Mouse (Mus musculus): ENCODE measurements around the gene Aldh16a1. TPM values are rescaled to one million over a fixed set of nuclear protein-coding genes. Genes with fewer than 3 reads are reported as not detected.
A peak's percentile ranks its signal among the peaks of the same experiment; 100 is the strongest.

Gene Aldh16a1
- total and polyA plus RNA-seq, 2 experiments from 2014 or later, result 12.9 to 22.0 TPM

DNA sequence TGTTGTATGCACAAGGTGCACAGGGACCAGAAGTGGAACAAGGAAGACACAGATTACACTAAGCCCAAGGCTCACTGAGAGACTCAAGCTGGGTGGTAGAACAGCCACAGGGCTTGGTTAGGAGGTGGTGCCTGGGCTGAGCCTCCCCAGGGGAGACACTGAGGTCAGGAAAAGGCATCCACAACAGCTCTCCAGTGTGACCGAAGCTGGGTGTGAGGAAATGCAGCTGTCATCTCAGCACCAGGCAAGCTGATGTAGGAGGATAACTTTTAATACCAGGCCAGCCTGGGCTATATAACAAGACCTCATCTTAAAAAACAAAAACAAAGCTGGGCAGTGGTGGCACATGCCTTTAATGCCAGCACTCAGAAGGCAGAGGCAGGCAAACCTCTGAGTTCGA lies 36.8 kb upstream of the Aldh16a1 start:
- Histone ChIP-seq H3K27me3 (ENCODE audit: insufficient read depth, low read length) (no peaks in the 10 kb centered on the region), H3K27ac (ENCODE audit: low read depth, low read length) (no peak overlapping the region), H3K4me2 (ENCODE audit: low read depth, low read length, poor library complexity, severe bottlenecking) (no peak overlapping the region), H3K4me3 (ENCODE audit: low read depth, low read length) (no peak overlapping the region), H3K9ac (replicated peaks; ENCODE audit: low read length, poor library complexity, severe bottlenecking) (no peak overlapping the region), H3K4me1 (ENCODE audit: insufficient read depth, low read length) (no peaks in the 10 kb centered on the region), H3K36me3 (ENCODE audit: insufficient read depth, low read length) (no peaks in the 10 kb centered on the region), H3K9me3 (ENCODE audit: low read length) (no peaks in the 10 kb centered on the region)
- no peak for DNase-seq (ENCODE audit: low spot score)
- 88% methylated on average over 2 of the region's 2 CpGs for WGBS
- ATAC-seq (ENCODE audit: low FRiP score), result no peak
- no peak for TF ChIP-seq CTCF (IDR thresholded peaks at IDR 0.05)

DNA sequence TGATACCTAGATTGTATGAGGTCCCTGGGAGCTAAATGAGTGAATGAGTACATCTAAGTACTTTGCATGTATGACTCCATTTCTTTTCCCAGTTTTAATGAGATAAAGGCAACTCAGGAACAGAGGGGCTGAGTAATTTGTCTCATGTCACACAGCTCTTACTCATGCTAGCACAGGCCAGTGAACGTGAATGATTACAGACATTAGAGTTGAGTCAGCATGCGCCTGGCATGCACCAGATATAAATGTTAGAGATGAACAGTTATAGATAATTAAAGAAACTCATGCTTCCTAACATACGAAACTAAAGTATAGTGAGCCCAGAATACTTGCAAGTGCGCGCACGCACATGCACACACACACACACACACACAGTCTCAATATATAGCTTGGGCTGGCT lies 35.8 kb upstream of the Aldh16a1 start:
- no peaks in the 10 kb centered on the region for H3K4me1 ChIP-seq (ENCODE audit: insufficient read depth, low read length)
- H3K27ac ChIP-seq (ENCODE audit: low read depth, low read length), result no peak overlapping the region
- TF ChIP-seq CTCF (IDR thresholded peaks at IDR 0.05), result no peak
- no peaks in the 10 kb centered on the region for H3K36me3 ChIP-seq (ENCODE audit: insufficient read depth, low read length)
- no peak overlapping the region for H3K9ac ChIP-seq (replicated peaks; ENCODE audit: low read length, poor library complexity, severe bottlenecking)
- H3K4me2 ChIP-seq (ENCODE audit: low read depth, low read length, poor library complexity, severe bottlenecking), result no peak overlapping the region
- H3K4me3 ChIP-seq (ENCODE audit: low read depth, low read length), result no peak overlapping the region
- WGBS, result 93% methylated on average over 6 of the region's 6 CpGs
- ATAC-seq (ENCODE audit: low FRiP score) (no peak), DNase-seq (ENCODE audit: low spot score) (no peak)
- no peaks in the 10 kb centered on the region for H3K9me3 ChIP-seq (ENCODE audit: low read length)
- H3K27me3 ChIP-seq (ENCODE audit: insufficient read depth, low read length), result peaks cover 4% of the 10 kb centered on the region; the same call in 1 of the 2 replicates

GRCm38 (mm10) chr7:45189600-45189999 lies 35.2 kb upstream of the Aldh16a1 start:
- H3K4me2 ChIP-seq (ENCODE audit: low read depth, low read length, poor library complexity, severe bottlenecking), result no peak overlapping the region
- no peak for TF ChIP-seq CTCF (IDR thresholded peaks at IDR 0.05)
- DNase-seq (ENCODE audit: low spot score) (no peak), ATAC-seq (ENCODE audit: low FRiP score) (no peak)
- no peak overlapping the region for H3K4me3 ChIP-seq (ENCODE audit: low read depth, low read length)
- H3K4me1 ChIP-seq (ENCODE audit: insufficient read depth, low read length), result no peaks in the 10 kb centered on the region
- H3K9me3 ChIP-seq (ENCODE audit: low read length), result no peaks in the 10 kb centered on the region
- no peak overlapping the region for H3K27ac ChIP-seq (ENCODE audit: low read depth, low read length)
- H3K27me3 ChIP-seq (ENCODE audit: insufficient read depth, low read length), result peaks cover 4% of the 10 kb centered on the region; the same call in 1 of the 2 replicates
- WGBS, result 65% methylated on average over 16 of the region's 16 CpGs
- no peak overlapping the region for H3K9ac ChIP-seq (replicated peaks; ENCODE audit: low read length, poor library complexity, severe bottlenecking)
- H3K36me3 ChIP-seq (ENCODE audit: insufficient read depth, low read length), result no peaks in the 10 kb centered on the region

DNA sequence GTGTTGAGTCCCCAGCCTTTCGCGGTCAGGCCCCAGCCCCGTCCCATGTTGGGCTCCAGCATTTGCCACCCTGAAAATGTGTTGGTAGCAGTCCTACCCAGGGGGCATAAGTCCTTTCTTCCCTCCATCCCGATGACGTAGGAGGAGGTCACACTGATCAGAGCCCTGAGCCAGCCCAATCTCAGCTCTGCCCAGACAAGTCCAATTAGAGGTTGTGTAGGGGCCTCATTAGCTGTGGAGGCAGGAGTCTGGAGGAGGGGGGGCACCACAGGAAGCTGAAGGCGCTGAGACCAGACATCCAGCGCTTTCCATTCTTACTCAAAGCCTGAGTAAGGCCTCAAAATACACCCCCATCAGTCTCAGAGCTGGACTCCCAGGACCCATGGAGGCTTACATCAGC lies 31.5 kb upstream of the Aldh16a1 start:
- no peak overlapping the region for H3K4me2 ChIP-seq (ENCODE audit: low read depth, low read length, poor library complexity, severe bottlenecking)
- H3K27me3 ChIP-seq (ENCODE audit: insufficient read depth, low read length), result peaks cover 33% of the 10 kb centered on the region
- no peak for TF ChIP-seq CTCF (IDR thresholded peaks at IDR 0.05)
- no peaks in the 10 kb centered on the region for H3K4me1 ChIP-seq (ENCODE audit: insufficient read depth, low read length)
- no peaks in the 10 kb centered on the region for H3K36me3 ChIP-seq (ENCODE audit: insufficient read depth, low read length)
- DNase-seq (ENCODE audit: low spot score), result no peak
- H3K9ac ChIP-seq (replicated peaks; ENCODE audit: low read length, poor library complexity, severe bottlenecking), result no peak overlapping the region
- no peak overlapping the region for H3K27ac ChIP-seq (ENCODE audit: low read depth, low read length)
- no peaks in the 10 kb centered on the region for H3K9me3 ChIP-seq (ENCODE audit: low read length)
- WGBS, result 65% methylated on average over 7 of the region's 7 CpGs
- H3K4me3 ChIP-seq (ENCODE audit: low read depth, low read length), result no peak overlapping the region
- no peak for ATAC-seq (ENCODE audit: low FRiP score)

GRCm38 (mm10) chr7:45183672-45184071 lies 29.3 kb upstream of the Aldh16a1 start:
- Histone ChIP-seq H3K27ac (ENCODE audit: low read depth, low read length) (no peak overlapping the region), H3K9me3 (ENCODE audit: low read length) (no peaks in the 10 kb centered on the region), H3K9ac (replicated peaks; ENCODE audit: low read length, poor library complexity, severe bottlenecking) (no peak overlapping the region), H3K4me2 (ENCODE audit: low read depth, low read length, poor library complexity, severe bottlenecking) (no peak overlapping the region), H3K36me3 (ENCODE audit: insufficient read depth, low read length) (no peaks in the 10 kb centered on the region), H3K27me3 (ENCODE audit: insufficient read depth, low read length) (peaks cover 56% of the 10 kb centered on the region), H3K4me3 (ENCODE audit: low read depth, low read length) (no peak overlapping the region), H3K4me1 (ENCODE audit: insufficient read depth, low read length) (no peaks in the 10 kb centered on the region)
- TF ChIP-seq CTCF (IDR thresholded peaks at IDR 0.05), result no peak
- DNase-seq (ENCODE audit: low spot score) (no peak), ATAC-seq (ENCODE audit: low FRiP score) (no peak)
- WGBS, result 68% methylated on average over 7 of the region's 7 CpGs

- TF ChIP-seq CTCF (IDR thresholded peaks at IDR 0.05), result no peak
- Histone ChIP-seq H3K4me1 (ENCODE audit: insufficient read depth, low read length) (no peaks in the 10 kb centered on the region), H3K27me3 (ENCODE audit: insufficient read depth, low read length) (peaks cover 66% of the 10 kb centered on the region), H3K36me3 (ENCODE audit: insufficient read depth, low read length) (no peaks in the 10 kb centered on the region), H3K27ac (ENCODE audit: low read depth, low read length) (no peak overlapping the region), H3K9ac (replicated peaks; ENCODE audit: low read length, poor library complexity, severe bottlenecking) (no peak overlapping the region), H3K4me3 (ENCODE audit: low read depth, low read length) (peak overlapping the region; percentile 34; the same call in 1 of the 2 replicates), H3K4me2 (ENCODE audit: low read depth, low read length, poor library complexity, severe bottlenecking) (peak overlapping the region; percentile 49), H3K9me3 (ENCODE audit: low read length) (no peaks in the 10 kb centered on the region)
- DNase-seq (ENCODE audit: low spot score) (no peak), ATAC-seq (ENCODE audit: low FRiP score) (no peak)
- 14% methylated on average over 11 of the region's 11 CpGs for WGBS
These were observed 28.2 kb upstream of the Aldh16a1 start for GRCm38 (mm10) chr7:45182606-45183005.
